Mouse (Mus musculus) liver, postnatal 0 days (tissue): ENCODE measurements around the gene Hivep3.

ENCODE experiments used
- CTCF ChIP-seq: sonication (generic); IDR thresholded peaks from 2 replicates; pipeline ENCODE4 v1.5.1; 2016; ENCODE audit warnings: antibody characterized with exemption, low read depth
- EP300 ChIP-seq: IDR thresholded peaks from 2 replicates; pipeline ENCODE4 v1.6.1; 2016; ENCODE audit warnings: antibody characterized with exemption, low read depth, mild to moderate bottlenecking

DNA sequence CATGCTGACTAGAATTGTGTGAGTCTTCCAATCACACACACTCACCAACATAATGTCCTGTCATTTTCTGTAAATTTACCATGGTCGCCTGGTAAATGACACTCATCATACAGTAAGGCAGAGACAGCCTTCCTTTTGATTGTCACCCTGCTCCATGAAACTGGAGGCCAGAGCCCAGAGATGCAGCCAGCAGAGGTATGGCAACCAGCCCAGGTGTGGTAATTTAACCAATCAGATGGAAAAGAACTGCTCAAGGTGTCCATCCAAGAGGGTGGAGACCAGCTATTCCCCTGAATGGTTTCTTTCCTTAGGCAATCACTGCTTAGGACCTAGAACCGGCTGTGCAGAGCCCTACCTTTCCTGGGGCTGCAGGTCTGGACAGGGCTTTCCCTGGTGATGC lies 224.4 kb downstream of the Hivep3 start:
- TF ChIP-seq CTCF (no peak), EP300 (no peak)
